Mouse (Mus musculus): ENCODE results near the gene Ppp4r1. TPM values are rescaled to one million over a fixed set of nuclear protein-coding genes. Genes with fewer than 3 reads are reported as not detected.

Gene Ppp4r1
- polyA plus RNA-seq (2015; fragmentation: Nextera tagmentation; extraction: Ambion mirVana): 43.4 and 45.2 TPM in 2 replicates

DNA sequence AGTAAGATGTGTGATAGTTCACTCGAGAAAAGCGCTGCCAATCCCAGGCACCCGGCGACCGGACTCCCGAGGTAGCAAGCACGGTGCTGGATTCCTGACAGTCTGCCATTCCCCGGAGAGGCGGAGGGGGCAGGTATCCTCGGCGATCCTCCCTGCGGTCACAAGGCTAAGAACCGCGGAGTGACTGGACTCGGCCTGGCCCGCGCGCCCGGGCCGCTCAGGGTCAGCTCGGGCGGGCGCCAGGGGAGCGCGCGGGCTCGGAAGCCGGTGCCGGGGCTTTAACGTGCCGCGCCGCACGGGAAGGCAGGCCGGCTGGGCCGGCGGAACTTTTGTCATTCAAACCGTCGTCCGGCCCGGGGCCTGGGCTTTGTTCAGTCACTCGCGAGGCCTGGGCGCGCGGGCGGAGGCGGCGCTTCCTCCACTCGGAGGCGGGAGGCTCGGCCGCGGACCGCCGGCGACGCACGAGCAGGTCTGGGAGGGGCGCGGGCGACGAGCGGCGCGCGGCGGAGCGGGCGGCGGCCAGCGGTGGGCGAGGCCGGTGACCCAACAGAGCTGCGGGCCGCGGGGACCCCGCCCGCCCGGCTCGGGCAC lies at the start of gene Ppp4r1:
TSS of gene Ppp4r1 (plus strand) at position 23 of the 591 bp plus-strand sequence.
- ATAC-seq (replicated peaks): peak; percentile 89
- Histone ChIP-seq H3K27me3 (no peaks in the 10 kb centered on the region), H3K27ac (replicated peaks) (peak within 1 kb of the TSS; percentile 99), H3K36me3 (no peaks in the 10 kb centered on the region), H3K4me3 (peak within 1 kb of the TSS; percentile 98), H3K4me1 (peaks cover 23% of the 10 kb centered on the region), H3K9me3 (no peaks in the 10 kb centered on the region), H3K4me2 (replicated peaks) (peak within 1 kb of the TSS; percentile 68), H3K9ac (replicated peaks) (peak within 1 kb of the TSS; percentile 96)
- WGBS: under 1% methylated on average over 78 of the region's 81 CpGs

DNA sequence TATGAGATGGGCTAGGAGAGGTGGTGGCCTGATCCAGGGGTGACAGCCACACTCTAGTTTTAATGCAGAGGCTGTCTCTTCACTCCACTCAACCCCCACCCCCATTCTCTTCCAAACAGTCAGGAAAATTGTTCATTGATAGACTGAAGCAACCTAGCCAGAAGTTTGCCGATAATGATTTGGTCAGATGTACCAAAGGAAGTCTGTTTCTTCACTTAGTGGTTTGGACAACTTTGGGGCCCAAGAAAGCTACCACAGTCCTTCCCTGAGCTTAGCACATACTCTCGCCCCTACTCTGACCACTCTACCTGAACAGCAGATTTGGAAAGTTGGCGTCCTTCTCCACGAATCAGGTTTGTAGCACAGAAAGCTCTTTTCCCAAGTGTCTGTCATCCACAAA lies 49.7 kb upstream of the Ppp4r1 start:
- no peak for ATAC-seq (replicated peaks)

DNA sequence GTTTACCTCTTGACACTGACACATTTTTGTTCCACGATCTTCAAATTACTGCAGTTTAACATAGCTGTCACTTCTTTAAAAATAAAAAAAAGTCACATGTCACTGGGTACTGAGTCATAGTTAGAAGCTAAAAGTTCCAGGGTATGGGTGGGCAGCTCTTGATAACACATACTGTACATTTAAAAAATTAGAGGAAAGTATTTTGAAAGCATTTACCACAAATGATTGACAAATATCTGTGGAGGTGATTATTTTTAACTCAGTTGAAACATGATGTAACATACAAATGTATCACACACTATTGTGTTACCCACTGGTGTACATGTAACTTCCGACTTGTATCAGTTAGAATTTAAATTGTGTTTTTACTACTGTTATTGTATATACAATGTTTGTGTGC lies 47.3 kb upstream of the Ppp4r1 start:
- Histone ChIP-seq H3K9me3 (no peaks in the 10 kb centered on the region), H3K4me1 (no peaks in the 10 kb centered on the region), H3K36me3 (no peaks in the 10 kb centered on the region), H3K4me3 (no peak overlapping the region), H3K4me2 (replicated peaks) (no peak overlapping the region), H3K9ac (replicated peaks) (no peak overlapping the region), H3K27me3 (no peaks in the 10 kb centered on the region), H3K27ac (replicated peaks) (no peak overlapping the region)
- 95% methylated on average over 2 of the region's 2 CpGs for WGBS
- no peak for ATAC-seq (replicated peaks)

More for the DNA sequence above, 49.7 kb upstream of the Ppp4r1 start:
- Histone ChIP-seq H3K27ac (replicated peaks) (no peak overlapping the region), H3K9me3 (no peaks in the 10 kb centered on the region), H3K27me3 (no peaks in the 10 kb centered on the region), H3K4me1 (no peaks in the 10 kb centered on the region), H3K9ac (replicated peaks) (no peak overlapping the region), H3K4me2 (replicated peaks) (no peak overlapping the region), H3K36me3 (no peaks in the 10 kb centered on the region), H3K4me3 (no peak overlapping the region)
- WGBS: 91% methylated on average over 4 of the region's 4 CpGs

DNA sequence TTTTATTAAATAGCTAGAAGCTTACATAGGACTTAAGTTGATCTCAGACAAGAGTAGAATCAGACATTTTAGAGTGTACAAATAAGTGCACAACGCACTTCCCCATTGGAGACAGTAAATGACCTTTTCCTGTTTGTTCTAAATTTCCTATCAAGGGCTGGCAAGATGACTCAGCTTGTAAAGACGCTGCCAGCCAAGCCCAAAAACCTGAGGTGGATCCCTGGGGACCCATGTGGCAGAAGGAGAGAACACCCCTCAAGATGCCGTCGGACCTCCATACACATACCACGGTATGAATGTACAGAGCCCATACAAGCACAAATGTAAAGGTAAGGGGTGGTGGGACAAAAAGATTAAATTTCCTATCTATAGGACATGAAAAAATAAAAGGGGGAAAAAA lies 45.2 kb upstream of the Ppp4r1 start:
- H3K4me2 ChIP-seq (replicated peaks): no peak overlapping the region
- H3K27me3 ChIP-seq: no peaks in the 10 kb centered on the region
- no peaks in the 10 kb centered on the region for H3K9me3 ChIP-seq
- H3K4me1 ChIP-seq: peaks cover 9% of the 10 kb centered on the region
- WGBS: 91% methylated on average over 5 of the region's 5 CpGs
- H3K9ac ChIP-seq (replicated peaks): no peak overlapping the region
- H3K4me3 ChIP-seq: no peak overlapping the region
- H3K36me3 ChIP-seq: no peaks in the 10 kb centered on the region
- H3K27ac ChIP-seq (replicated peaks): no peak overlapping the region
- no peak for ATAC-seq (replicated peaks)

DNA sequence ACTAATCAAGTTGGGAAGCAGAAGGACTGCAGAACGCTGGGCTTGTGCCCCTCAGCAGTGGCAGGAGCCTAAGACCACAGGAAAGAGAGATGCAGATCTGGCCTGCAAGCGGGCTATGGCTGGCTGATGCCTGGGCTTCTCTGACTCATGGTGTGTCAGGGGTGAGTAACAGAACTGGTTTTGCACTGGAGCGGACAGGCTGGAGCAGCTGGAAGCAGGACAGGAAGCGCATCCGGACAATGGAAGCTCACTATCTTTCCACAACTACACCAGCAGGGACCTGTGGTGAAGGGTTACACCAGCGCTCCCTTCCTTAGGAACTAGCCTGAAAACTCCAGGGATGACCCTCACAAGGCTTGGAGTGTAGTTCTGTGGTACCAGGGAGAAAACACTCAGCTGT lies 44.8 kb upstream of the Ppp4r1 start:
- H3K4me1 ChIP-seq: peaks cover 14% of the 10 kb centered on the region
- no peaks in the 10 kb centered on the region for H3K27me3 ChIP-seq
- WGBS: 89% methylated on average over 6 of the region's 6 CpGs
- H3K4me3 ChIP-seq: no peak overlapping the region
- H3K27ac ChIP-seq (replicated peaks): no peak overlapping the region
- H3K4me2 ChIP-seq (replicated peaks): no peak overlapping the region
- H3K9me3 ChIP-seq: no peaks in the 10 kb centered on the region
- no peaks in the 10 kb centered on the region for H3K36me3 ChIP-seq
- no peak for ATAC-seq (replicated peaks)
- no peak overlapping the region for H3K9ac ChIP-seq (replicated peaks)

DNA sequence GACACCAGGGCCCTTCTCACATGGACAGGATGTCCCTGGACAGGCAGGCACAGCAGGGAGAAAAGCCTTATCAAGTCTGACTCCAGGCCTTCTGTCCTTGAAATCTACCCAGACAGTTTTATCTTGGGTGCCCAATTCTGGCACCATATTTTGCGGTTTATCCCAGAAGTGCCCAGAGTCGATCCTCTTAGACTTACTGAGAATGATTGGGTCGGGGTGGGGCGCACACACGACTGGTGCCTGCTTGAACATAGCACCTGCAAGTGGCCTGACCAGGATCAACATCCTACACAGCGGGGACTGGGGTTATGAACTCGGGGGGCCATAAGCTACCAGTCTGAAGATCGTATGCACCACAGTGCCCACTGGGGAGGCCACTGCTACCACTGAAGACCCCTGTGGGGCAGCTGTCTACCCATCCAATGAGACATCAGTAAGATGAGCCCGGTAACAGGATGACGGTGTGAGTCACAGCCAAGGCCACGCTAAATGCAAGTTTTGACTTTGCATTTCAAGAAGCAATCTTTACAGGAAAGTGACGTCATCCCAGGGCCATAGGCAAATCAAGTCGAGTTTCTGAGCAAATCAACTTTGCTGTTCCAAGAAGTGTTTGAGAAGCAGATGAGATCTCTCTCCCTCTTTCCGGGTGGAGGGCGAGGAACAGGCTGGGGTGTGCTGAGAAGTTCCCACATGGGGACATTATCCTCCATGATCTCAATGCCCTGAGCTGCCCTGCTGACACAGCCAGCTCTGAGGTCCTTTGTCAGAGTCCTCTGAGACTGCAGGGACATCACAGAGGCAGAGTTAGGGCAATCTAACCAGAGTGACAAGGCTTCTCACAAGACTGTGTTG lies 42.3 kb upstream of the Ppp4r1 start:
- 91% methylated on average over 15 of the region's 15 CpGs for WGBS
- no peak overlapping the region for H3K4me2 ChIP-seq (replicated peaks)

DNA sequence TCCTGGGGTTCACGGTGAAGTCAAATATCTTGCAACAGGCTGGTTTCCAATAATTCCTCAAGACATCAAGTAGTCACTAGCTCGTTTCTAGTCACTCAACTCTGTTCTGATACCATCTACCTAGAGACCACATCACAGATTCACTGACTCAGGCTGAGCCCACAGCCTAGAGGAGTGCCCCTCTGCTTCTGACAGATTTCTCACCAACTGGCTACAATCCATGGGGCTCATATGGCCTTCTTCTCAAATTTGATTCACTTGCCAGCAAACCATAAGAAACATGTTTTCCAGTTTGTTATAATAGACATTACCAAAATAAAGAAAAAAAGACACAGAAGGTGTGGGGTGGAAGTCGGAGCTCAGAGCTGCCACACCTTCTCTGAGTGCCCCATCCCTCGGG lies 40.8 kb upstream of the Ppp4r1 start:
- Histone ChIP-seq H3K9ac (replicated peaks) (no peak overlapping the region), H3K4me2 (replicated peaks) (no peak overlapping the region), H3K9me3 (no peaks in the 10 kb centered on the region), H3K36me3 (no peaks in the 10 kb centered on the region), H3K4me3 (no peak overlapping the region), H3K4me1 (peaks cover 20% of the 10 kb centered on the region), H3K27me3 (no peaks in the 10 kb centered on the region), H3K27ac (replicated peaks) (peak overlapping the region; percentile 50; the same call in 1 of the 2 replicates)
- WGBS: 76% methylated on average over 4 of the region's 4 CpGs
- 0 out of 2 replicates have a peak, but pooled peaks have one; percentile 26 for ATAC-seq (replicated peaks)

More for the DNA sequence above, 42.3 kb upstream of the Ppp4r1 start:
- Histone ChIP-seq H3K27ac (replicated peaks) (no peak overlapping the region), H3K9me3 (no peaks in the 10 kb centered on the region), H3K4me3 (no peak overlapping the region), H3K36me3 (no peaks in the 10 kb centered on the region), H3K9ac (replicated peaks) (no peak overlapping the region), H3K27me3 (no peaks in the 10 kb centered on the region), H3K4me1 (peaks cover 20% of the 10 kb centered on the region)
- ATAC-seq (replicated peaks): no peak

DNA sequence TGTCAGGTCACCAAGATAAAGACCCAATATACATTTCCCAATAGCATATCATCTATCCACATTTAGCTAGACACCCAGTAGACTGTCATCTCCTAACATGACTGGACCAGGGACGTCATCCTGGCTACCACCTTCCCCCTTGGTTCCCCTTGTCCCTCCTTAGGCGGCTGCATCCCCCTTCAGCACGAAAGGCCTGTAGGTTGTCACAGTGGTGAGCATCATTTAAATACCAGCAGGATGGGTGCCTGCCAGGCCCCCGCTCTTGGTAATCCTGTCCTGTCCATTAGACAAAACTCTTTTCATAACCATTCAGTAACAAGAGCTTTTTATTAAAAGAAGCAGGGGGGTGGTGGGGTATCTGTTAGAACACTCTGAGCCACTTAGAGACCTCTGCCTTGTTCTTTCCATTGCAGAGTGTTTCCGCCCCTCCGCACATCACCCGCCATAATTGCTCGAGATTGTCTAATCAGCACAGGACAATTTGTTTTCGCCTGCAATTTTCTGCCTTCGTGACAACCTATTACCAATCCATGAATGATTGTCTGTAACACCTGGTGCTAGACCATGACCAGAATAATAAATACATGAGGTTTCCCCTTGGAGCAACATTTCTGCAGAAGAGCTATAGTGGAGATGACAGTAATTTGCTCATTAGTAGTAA lies 40.0 kb upstream of the Ppp4r1 start:
- no peak overlapping the region for H3K4me2 ChIP-seq (replicated peaks)

DNA sequence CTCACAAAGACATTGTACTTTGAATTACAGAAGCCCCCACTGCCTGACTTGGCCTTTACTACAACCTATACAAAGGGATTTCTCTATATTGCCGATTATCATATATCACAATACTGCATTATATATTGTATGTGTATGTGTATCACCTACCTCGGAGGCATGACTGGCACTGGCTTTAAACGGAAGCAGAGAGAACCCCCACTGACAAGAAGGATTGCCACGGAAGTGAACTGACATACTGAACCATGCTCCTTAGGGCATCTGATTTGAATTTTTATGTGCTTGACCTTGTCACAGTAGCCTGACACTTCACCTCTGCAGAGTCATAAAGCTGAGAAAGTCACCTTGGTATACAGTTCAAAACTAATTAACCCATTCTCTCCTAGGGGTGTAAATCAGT lies 39.4 kb upstream of the Ppp4r1 start:
- Histone ChIP-seq H3K27ac (replicated peaks) (peak overlapping the region; percentile 50; the same call in 1 of the 2 replicates), H3K4me2 (replicated peaks) (no peak overlapping the region), H3K4me1 (peaks cover 20% of the 10 kb centered on the region), H3K36me3 (no peaks in the 10 kb centered on the region), H3K9me3 (no peaks in the 10 kb centered on the region), H3K4me3 (no peak overlapping the region), H3K9ac (replicated peaks) (no peak overlapping the region), H3K27me3 (no peaks in the 10 kb centered on the region)
- peak; percentile 9; the same call in 1 of the 2 replicates for ATAC-seq (replicated peaks)
- 30% methylated on average over 4 of the region's 4 CpGs for WGBS

More for the DNA sequence above, 40.0 kb upstream of the Ppp4r1 start:
- Histone ChIP-seq H3K27me3 (no peaks in the 10 kb centered on the region), H3K27ac (replicated peaks) (peak overlapping the region; percentile 50), H3K9ac (replicated peaks) (no peak overlapping the region), H3K4me3 (no peak overlapping the region), H3K36me3 (no peaks in the 10 kb centered on the region), H3K9me3 (no peaks in the 10 kb centered on the region), H3K4me1 (peaks cover 20% of the 10 kb centered on the region)
- ATAC-seq (replicated peaks): peak; percentile 83
- WGBS: 7% methylated on average over 10 of the region's 10 CpGs

DNA sequence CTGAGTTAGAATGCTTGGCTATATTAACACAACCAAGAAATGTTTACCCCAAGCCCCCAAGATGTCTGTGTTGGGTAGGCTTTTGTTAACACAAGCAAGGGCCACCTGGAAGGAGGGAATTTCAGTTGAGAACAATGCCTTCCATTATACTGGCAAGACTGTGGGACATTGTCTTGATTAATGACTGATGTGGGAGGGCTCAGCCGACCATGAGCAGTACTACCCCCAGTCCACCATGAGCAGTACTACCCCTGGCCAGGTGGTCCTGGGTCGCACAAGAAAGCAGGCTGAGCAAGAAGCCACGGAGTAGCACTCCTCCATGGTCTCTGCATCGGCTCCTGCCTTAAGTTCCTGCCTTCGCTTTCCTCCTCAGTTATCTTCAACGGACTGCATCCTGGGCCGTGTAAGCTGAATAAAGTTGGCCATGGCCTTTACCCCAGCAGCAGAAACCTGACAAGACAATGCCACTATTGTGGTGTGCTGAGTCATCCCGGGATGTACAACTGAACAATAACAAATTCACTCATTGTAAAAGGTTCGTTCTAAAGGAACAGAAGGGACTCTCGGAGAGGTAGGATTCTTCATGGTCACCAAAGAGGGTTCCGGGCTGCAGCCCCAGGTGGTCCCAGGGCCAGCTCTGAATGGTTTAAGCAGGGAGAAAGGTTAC lies 38.6 kb upstream of the Ppp4r1 start:
- peaks cover 20% of the 10 kb centered on the region for H3K4me1 ChIP-seq
- ATAC-seq (replicated peaks): no peak
- H3K4me3 ChIP-seq: no peak overlapping the region
- no peak overlapping the region for H3K9ac ChIP-seq (replicated peaks)
- H3K9me3 ChIP-seq: no peaks in the 10 kb centered on the region
- H3K36me3 ChIP-seq: no peaks in the 10 kb centered on the region
- H3K4me2 ChIP-seq (replicated peaks): no peak overlapping the region
- H3K27ac ChIP-seq (replicated peaks): 0 out of 2 replicates have a peak overlapping the region, but pooled peaks have one; percentile 50
- no peaks in the 10 kb centered on the region for H3K27me3 ChIP-seq
- WGBS: 76% methylated on average over 11 of the region's 11 CpGs

DNA sequence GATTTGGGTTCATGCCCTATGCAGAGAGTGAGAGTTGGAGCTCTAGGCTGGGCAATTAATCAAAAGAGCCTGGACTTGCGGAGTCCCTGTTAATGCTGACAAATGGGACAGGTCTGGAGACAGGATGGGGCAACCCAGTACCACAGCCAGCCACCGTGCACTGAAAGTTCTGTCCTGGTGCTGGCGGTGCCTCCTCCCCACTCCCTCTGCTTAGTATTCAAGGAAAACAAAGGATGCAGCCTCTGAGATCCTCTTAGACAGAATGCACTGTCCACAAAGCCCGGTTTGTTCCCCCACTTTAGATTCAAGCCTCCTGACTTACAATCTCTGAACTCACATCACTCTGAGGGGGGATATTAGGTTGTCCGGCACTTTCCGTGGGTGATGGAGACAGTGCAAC lies 36.1 kb upstream of the Ppp4r1 start:
- 66% methylated on average over 6 of the region's 6 CpGs for WGBS
- Histone ChIP-seq H3K9me3 (no peaks in the 10 kb centered on the region), H3K4me2 (replicated peaks) (no peak overlapping the region), H3K9ac (replicated peaks) (no peak overlapping the region), H3K27ac (replicated peaks) (no peak overlapping the region), H3K4me1 (peaks cover 19% of the 10 kb centered on the region), H3K4me3 (no peak overlapping the region), H3K27me3 (no peaks in the 10 kb centered on the region), H3K36me3 (no peaks in the 10 kb centered on the region)
- no peak for ATAC-seq (replicated peaks)
